Mouse (Mus musculus): ENCODE data around the gene Lgals7. TPM values are rescaled to one million over a fixed set of nuclear protein-coding genes. Genes with fewer than 3 reads are reported as not detected.

Gene Lgals7
- polyA plus RNA-seq, 1 experiment from 2014 or later = 3.1 TPM

- 92% methylated on average over 10 of the region's 10 CpGs for WGBS
These were observed 40.1 kb downstream of the Lgals7 start for GRCm38 (mm10) chr7:28903778-28904177.

GRCm38 (mm10) chr7:28907195-28907594 lies 43.5 kb downstream of the Lgals7 start:
- Histone ChIP-seq H3K9ac (replicated peaks) (no peak overlapping the region), H3K9me3 (no peaks in the 10 kb centered on the region), H3K4me2 (replicated peaks) (no peak overlapping the region), H3K4me3 (no peak overlapping the region), H3K36me3 (peaks cover 98% of the 10 kb centered on the region), H3K4me1 (no peaks in the 10 kb centered on the region), H3K27ac (replicated peaks) (no peak overlapping the region), H3K27me3 (no peaks in the 10 kb centered on the region)
- ATAC-seq (ENCODE audit: low FRiP score, low read depth) = no peak
- 94% methylated on average over 5 of the region's 5 CpGs for WGBS

More at GRCm38 (mm10) chr7:28903778-28904177, 40.1 kb downstream of the Lgals7 start:
- H3K36me3 ChIP-seq = peaks cover 99% of the 10 kb centered on the region
- H3K9ac ChIP-seq (replicated peaks) = no peak overlapping the region
- ATAC-seq (ENCODE audit: low FRiP score, low read depth) = no peak
- no peaks in the 10 kb centered on the region for H3K4me1 ChIP-seq
- no peak overlapping the region for H3K27ac ChIP-seq (replicated peaks)
- H3K4me3 ChIP-seq = no peak overlapping the region
- H3K9me3 ChIP-seq = no peaks in the 10 kb centered on the region
- no peaks in the 10 kb centered on the region for H3K27me3 ChIP-seq
- no peak overlapping the region for H3K4me2 ChIP-seq (replicated peaks)

DNA sequence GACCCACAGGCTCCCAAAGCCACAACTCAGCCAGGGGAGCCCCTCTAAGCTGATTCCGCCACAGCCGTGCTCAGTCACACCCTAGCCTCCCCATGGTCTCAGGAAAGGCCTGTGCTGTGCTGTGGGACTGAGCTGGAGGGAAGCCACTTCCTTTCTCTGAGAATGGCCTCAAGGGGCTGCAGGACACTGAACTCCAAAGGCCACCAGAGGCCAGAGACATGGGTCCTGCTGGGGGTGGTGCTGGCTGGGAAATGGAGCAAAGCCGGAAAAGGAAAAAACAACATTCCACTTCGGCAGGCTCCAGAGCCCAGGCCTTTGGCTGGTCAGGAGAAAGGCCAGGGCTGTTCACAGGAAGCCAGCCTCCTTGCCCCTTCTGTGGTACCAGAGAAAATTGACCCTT lies 48.0 kb downstream of the Lgals7 start:
- H3K4me2 ChIP-seq (replicated peaks) = no peak overlapping the region
- no peaks in the 10 kb centered on the region for H3K4me1 ChIP-seq
- no peak overlapping the region for H3K27ac ChIP-seq (replicated peaks)
- H3K27me3 ChIP-seq = no peaks in the 10 kb centered on the region
- no peak overlapping the region for H3K4me3 ChIP-seq
- peaks cover 98% of the 10 kb centered on the region for H3K36me3 ChIP-seq
- no peak overlapping the region for H3K9ac ChIP-seq (replicated peaks)
- no peaks in the 10 kb centered on the region for H3K9me3 ChIP-seq
- WGBS = 71% methylated on average over 4 of the region's 4 CpGs
- no peak for ATAC-seq (ENCODE audit: low FRiP score, low read depth)

DNA sequence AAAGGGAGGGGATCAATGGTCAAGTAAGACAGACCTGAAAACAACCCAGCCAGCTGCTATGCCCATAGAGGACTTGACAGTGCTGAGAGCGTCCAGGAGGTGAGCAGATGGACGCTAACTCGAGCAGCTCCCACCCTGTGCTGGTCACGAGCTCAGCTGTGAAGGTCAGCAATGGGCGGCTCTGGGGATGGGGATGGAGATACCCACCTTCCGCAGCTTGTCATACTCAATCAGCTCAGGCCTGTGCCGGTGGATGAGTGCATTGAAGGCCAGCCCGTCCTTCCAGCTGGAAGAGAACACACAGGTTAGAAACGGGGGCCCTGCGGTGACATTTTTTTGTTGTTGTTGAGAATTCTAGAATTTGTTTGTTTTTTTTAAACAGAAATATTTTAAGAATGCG lies 49.5 kb downstream of the Lgals7 start:
- Histone ChIP-seq H3K27ac (replicated peaks) (no peak overlapping the region), H3K9me3 (no peaks in the 10 kb centered on the region), H3K4me1 (no peaks in the 10 kb centered on the region), H3K4me3 (no peak overlapping the region), H3K9ac (replicated peaks) (no peak overlapping the region), H3K27me3 (no peaks in the 10 kb centered on the region), H3K36me3 (peaks cover 98% of the 10 kb centered on the region), H3K4me2 (replicated peaks) (no peak overlapping the region)
- no peak for ATAC-seq (ENCODE audit: low FRiP score, low read depth)
- WGBS = 75% methylated on average over 11 of the region's 11 CpGs

Other genes starting within 250 kb of the Lgals7 start
- not detected in 2 replicates for gene Acp7, start 232.5 kb upstream of the Lgals7 start, polyA plus RNA-seq (2016; fragmentation: Nextera tagmentation; extraction: Ambion mirVana)
- 4.9 and 5.3 TPM in 2 replicates for gene Fbxo27, start 171.0 kb upstream of the Lgals7 start, polyA plus RNA-seq (2016; fragmentation: Nextera tagmentation; extraction: Ambion mirVana)
- gene Fbxo17, start 147.0 kb upstream of the Lgals7 start, polyA plus RNA-seq (2016; fragmentation: Nextera tagmentation; extraction: Ambion mirVana) = 6.7 and 7.2 TPM in 2 replicates
- gene Mrps12, start 122.0 kb upstream of the Lgals7 start, polyA plus RNA-seq (2016; fragmentation: Nextera tagmentation; extraction: Ambion mirVana) = 117 and 120 TPM in 2 replicates
- gene Sars2, start 121.9 kb upstream of the Lgals7 start, polyA plus RNA-seq (2016; fragmentation: Nextera tagmentation; extraction: Ambion mirVana) = 30.7 and 30.9 TPM in 2 replicates
- gene Ccer2, start 107.7 kb upstream of the Lgals7 start, polyA plus RNA-seq (2016; fragmentation: Nextera tagmentation; extraction: Ambion mirVana) = not detected in 2 replicates
- gene Sirt2, start 97.1 kb upstream of the Lgals7 start, polyA plus RNA-seq (2016; fragmentation: Nextera tagmentation; extraction: Ambion mirVana) = 78.5 and 80.6 TPM in 2 replicates
- gene Nfkbib, start 96.3 kb upstream of the Lgals7 start, polyA plus RNA-seq (2016; fragmentation: Nextera tagmentation; extraction: Ambion mirVana) = 38.6 and 44.5 TPM in 2 replicates
- 1.7 and 2.8 TPM in 2 replicates for gene Rinl, start 74.9 kb upstream of the Lgals7 start, polyA plus RNA-seq (2016; fragmentation: Nextera tagmentation; extraction: Ambion mirVana)
- 323 and 357 TPM in 2 replicates for gene Hnrnpl, start 55.3 kb upstream of the Lgals7 start, polyA plus RNA-seq (2016; fragmentation: Nextera tagmentation; extraction: Ambion mirVana)
- 71.4 and 77.2 TPM in 2 replicates for gene Ech1, start 38.6 kb upstream of the Lgals7 start, polyA plus RNA-seq (2016; fragmentation: Nextera tagmentation; extraction: Ambion mirVana)
- 3.2 and 3.5 TPM in 2 replicates for gene Lgals4, start 30.0 kb upstream of the Lgals7 start, polyA plus RNA-seq (2016; fragmentation: Nextera tagmentation; extraction: Ambion mirVana)
- gene Capn12, start 17.6 kb downstream of the Lgals7 start, polyA plus RNA-seq (2016; fragmentation: Nextera tagmentation; extraction: Ambion mirVana) = 0.20 and 0.39 TPM in 2 replicates
- gene Actn4, start 98.5 kb downstream of the Lgals7 start, polyA plus RNA-seq (2016; fragmentation: Nextera tagmentation; extraction: Ambion mirVana) = 162 and 175 TPM in 2 replicates
- gene Eif3k, start 118.0 kb downstream of the Lgals7 start, polyA plus RNA-seq (2016; fragmentation: Nextera tagmentation; extraction: Ambion mirVana) = 324 and 335 TPM in 2 replicates
- 5.4 and 6.2 TPM in 2 replicates for gene Map4k1, start 118.2 kb downstream of the Lgals7 start, polyA plus RNA-seq (2016; fragmentation: Nextera tagmentation; extraction: Ambion mirVana)

Data from midbrain, embryonic 12.5 days (tissue).